Mouse (Mus musculus) spleen, postnatal 4 days (tissue): ENCODE measurements around the gene Tlnrd1.

Experiments
- DNase-seq, 2 experiments: peaks; one replicate each; pipeline ENCODE4 v3.0.0; 2022; ENCODE audit warnings: low spot score in 2 of 2

Gene Tlnrd1

GRCm38 (mm10) chr7:83884921-83885532 lies 922 bp upstream of the Tlnrd1 start:
- DNase-seq: peak; percentile 60 to 73

DNA sequence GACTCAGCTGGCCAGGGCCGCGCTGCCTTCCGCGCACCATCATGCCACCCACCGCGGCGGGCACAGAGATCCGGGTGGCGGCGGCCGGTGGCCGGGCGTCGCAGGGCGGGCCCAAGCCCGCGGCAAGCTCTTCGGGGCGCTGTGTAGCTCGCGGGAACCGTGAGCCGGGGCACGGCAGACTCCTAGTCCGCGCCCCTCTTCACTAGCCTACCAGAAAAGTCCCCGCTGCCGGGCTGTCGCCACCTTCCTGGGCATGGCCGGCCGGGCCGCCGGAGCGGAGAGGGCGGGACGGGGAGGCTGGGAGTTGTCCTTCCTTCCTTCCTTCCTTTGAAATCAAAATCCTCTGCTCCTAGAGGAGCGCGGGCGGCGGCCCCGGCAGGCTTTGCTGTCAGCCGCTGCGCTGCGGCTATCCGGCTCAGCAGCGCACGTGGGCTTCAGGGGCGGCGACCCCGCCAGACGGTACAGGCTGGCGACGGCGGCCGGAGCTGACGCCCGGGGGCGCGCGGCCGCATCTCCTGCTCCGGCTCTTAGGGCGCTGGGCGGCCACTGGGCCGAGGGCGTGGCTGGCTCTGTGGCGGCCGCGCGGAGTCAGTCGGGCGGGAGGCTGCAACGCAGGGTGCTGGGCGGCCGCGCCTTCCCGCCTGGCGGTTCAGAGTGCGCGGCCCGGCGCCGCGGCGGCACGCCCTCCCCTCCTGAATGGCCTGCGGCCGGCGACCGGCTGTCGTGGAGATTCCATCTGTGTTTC lies 657 bp downstream of the Tlnrd1 start:
- DNase-seq: peak; percentile 82 to 86

- DNase-seq: peak; percentile 74 to 87
Measured at GRCm38 (mm10) chr7:83882633-83883275, 1.4 kb downstream of the Tlnrd1 start.

DNA sequence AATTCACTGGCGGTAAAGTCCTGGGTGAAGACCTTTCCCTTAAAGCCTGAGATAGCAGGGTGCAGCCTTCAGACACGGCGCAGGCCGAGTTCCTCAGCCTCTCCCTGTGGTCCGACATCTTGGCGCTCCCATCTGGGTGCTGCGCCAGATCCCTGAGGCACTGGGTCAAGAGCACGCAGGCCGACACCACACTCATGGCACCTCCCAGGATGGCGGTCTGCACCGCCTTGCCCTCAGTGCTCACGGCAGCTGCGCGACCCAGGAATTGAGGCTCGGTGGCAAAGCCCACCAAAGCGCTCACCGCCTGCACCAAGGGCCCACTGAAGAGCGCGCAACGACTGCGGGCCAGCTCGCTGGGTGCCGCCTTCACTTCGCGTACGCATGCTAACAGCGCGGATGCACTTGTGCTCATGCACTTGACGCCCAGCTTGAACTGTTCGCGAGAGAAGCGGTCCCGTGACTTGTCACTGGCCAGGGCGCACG lies 1.9 kb downstream of the Tlnrd1 start:
- peak in 1 of 2 experiments; percentile 75 for DNase-seq

DNA sequence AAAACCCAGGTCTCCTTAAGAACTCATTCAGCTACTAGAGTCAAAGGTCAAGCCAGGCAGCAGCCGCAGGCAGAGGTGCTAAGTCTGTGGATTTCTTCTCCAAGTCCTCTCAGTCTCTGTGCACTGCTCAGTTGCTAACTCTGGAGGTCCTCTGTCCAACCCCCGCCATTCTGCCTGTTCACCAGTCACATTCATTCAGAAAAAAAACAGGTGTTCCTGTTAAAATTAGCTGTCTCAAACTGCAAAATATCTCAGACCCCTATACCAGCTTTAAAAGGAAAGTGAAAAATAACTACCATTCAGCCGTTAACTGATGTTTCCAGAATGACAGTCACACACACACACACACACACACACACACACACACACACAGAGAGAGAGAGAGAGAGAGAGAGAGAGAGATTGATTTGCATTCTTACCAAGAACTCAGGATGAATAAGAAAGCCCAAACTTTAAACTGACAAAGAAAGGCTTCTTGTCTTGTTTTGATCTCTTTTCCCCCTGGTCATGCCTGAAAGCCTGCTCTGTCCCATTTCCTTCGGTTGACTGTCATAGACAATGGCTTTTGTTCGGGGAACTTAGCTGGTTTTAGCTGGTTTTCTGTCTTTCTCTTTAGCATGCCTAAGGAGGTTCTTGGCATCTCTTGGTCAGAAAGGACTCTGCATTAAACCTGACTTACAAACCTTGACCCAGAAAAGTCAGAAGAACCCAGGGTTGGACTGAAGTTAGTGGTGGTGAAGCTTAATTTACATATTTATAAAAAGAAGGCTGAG lies 5.2 kb downstream of the Tlnrd1 start:
- DNase-seq: no peak

DNA sequence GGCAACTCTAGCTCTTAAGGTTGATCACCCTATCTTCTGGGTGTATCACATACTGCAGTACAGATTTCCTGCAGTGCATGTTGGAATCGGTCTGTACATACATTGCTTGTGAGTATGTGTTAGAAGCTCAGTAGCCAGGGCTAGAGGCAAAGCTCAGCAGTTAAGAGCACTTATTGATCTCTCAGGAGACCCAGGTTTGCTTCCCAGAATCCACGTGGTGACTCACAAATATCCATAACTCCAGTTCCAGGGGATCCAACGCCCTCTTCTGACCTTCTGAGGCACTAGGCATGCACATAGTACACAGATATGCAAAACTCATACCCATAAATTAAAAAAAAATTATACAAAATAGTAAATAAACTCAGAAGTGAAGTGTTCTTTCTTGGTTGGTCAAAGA lies 7.0 kb downstream of the Tlnrd1 start:
- DNase-seq: no peak

GRCm38 (mm10) chr7:83869839-83870543 lies 14.1 kb downstream of the Tlnrd1 start:
- no peak for DNase-seq

DNA sequence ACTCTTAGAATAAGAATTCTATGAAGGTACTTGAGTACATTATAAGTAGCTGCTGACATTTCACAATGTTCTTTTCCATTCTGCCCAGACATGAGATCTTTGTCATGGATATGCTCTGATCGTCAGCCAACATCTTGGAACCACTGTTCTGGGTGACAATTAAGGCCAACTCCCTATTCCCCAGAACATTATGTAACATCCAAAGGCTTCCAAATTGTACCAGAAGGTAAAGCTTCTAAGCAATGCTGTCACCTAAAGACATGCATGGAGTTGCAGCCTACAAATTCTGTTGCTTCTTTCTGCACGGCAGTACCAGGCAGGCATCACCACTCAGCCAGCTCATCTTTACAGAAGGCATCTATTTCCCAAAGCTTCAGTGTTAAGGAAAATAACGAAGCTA lies 15.9 kb downstream of the Tlnrd1 start:
- DNase-seq: no peak

DNA sequence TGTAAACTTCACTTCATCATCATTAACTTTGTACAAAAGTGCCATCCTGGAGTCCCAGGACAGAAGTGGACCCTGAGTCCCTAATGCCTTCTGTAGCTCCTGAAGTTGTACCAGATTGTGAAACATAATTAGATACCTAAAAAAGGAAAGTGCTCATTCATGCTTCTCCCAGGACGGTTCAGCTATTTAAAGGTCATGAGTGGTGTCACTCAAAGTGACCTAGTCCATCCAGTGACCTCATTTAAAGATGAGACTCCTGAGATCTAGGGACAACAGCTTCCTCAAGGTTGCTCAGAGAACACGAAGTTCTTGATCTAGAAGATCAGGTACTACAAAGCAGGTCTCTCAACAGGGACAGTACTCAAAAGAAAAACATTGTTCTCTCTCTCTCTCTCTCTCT lies 20.6 kb downstream of the Tlnrd1 start:
- no peak for DNase-seq

- peak; percentile 27 to 64 for DNase-seq
Measured at GRCm38 (mm10) chr7:83859378-83860083, 24.6 kb downstream of the Tlnrd1 start.

- no peak for DNase-seq
Measured at GRCm38 (mm10) chr7:83857921-83858320, 26.2 kb downstream of the Tlnrd1 start.

- no peak for DNase-seq
Measured at GRCm38 (mm10) chr7:83857208-83857488, 27.0 kb downstream of the Tlnrd1 start.

- no peak for DNase-seq
Measured at GRCm38 (mm10) chr7:83856353-83857207, 27.5 kb downstream of the Tlnrd1 start.

DNA sequence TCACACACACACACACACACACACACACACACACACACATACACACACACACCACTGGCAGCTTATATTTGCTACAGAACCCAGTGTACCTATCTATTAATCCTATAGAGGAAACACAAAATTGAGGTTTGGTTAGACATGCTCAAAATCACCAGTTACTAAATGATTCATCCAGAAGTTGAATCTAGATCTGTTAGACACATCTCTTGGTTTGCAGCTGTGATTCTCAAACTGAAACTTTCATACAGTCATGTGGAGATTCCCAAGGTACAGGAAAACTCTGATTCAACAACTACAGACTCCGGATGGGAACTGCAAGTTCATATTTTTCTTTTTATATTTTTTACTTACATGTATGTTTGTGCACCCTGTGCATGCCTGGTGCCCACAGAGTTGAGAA lies 28.9 kb downstream of the Tlnrd1 start:
- no peak for DNase-seq

GRCm38 (mm10) chr7:83852381-83853380 lies 31.4 kb downstream of the Tlnrd1 start:
- no peak for DNase-seq

GRCm38 (mm10) chr7:83851569-83852380 lies 32.3 kb downstream of the Tlnrd1 start:
- no peak for DNase-seq

- DNase-seq: no peak
Measured at GRCm38 (mm10) chr7:83847187-83848075, 36.7 kb downstream of the Tlnrd1 start.
